Mouse (Mus musculus) neural tube, embryonic 10.5 days (tissue): ENCODE measurements around the gene Pds5b.
"Not testable (repeated sequence)": the region's sequence is repeated elsewhere in the genome, so short reads cannot be mapped to it uniquely, and the experiment has no call there.

Experiments
- DNase-seq: peaks from one replicate; pipeline ENCODE4 v3.0.0-alpha.2; 2017; ENCODE audit warnings: low spot score; ENCODE audit errors: extremely low spot score

The Pds5b gene

GRCm38 (mm10) chr5:150673153-150673835 lies at the start of gene Pds5b:
TSS of gene Pds5b (plus strand) at chr5:150673739.
- DNase-seq, result peak; percentile 93

GRCm38 (mm10) chr5:150625528-150625927 lies 48.0 kb upstream of the Pds5b start:
- DNase-seq, result no peak

- DNase-seq, result no peak
These were observed 44.3 kb upstream of the Pds5b start for GRCm38 (mm10) chr5:150629272-150629671.

- DNase-seq, result no peak
These were observed 43.8 kb upstream of the Pds5b start for GRCm38 (mm10) chr5:150629692-150630091.

GRCm38 (mm10) chr5:150641440-150641839 lies 32.1 kb upstream of the Pds5b start:
- DNase-seq, result no peak

- DNase-seq, result not testable (repeated sequence)
These were observed 30.1 kb upstream of the Pds5b start for GRCm38 (mm10) chr5:150643390-150643789.

- DNase-seq, result no peak
These were observed 28.6 kb upstream of the Pds5b start for GRCm38 (mm10) chr5:150644926-150645325.

- DNase-seq, result no peak
These were observed 21.0 kb upstream of the Pds5b start for GRCm38 (mm10) chr5:150652578-150652977.

GRCm38 (mm10) chr5:150654548-150654947 lies 19.0 kb upstream of the Pds5b start:
- DNase-seq, result no peak

- DNase-seq, result not testable (repeated sequence)
These were observed 14.1 kb upstream of the Pds5b start for GRCm38 (mm10) chr5:150659425-150659824.

- not testable (repeated sequence) for DNase-seq
These were observed 13.2 kb upstream of the Pds5b start for GRCm38 (mm10) chr5:150660296-150660695.

- DNase-seq, result not testable (repeated sequence)
These were observed 9.6 kb upstream of the Pds5b start for GRCm38 (mm10) chr5:150663926-150664325.

- DNase-seq, result no peak
These were observed 8.8 kb upstream of the Pds5b start for GRCm38 (mm10) chr5:150664794-150665131.

- peak; percentile 87 for DNase-seq
These were observed 8.2 kb upstream of the Pds5b start for GRCm38 (mm10) chr5:150665132-150665954.

- not testable (repeated sequence) for DNase-seq
These were observed 7.3 kb upstream of the Pds5b start, which contains the start of gene N4bp2l2 for GRCm38 (mm10) chr5:150666133-150666739. TSS of gene N4bp2l2 (minus strand) at chr5:150666183.

GRCm38 (mm10) chr5:150668731-150669130 lies 4.8 kb upstream of the Pds5b start:
- no peak for DNase-seq

GRCm38 (mm10) chr5:150672343-150672742 lies 1.2 kb upstream of the Pds5b start:
- no peak for DNase-seq

- peak; percentile 74 for DNase-seq
These were observed 512 bp downstream of the Pds5b start for GRCm38 (mm10) chr5:150673880-150674621.

GRCm38 (mm10) chr5:150674866-150675265 lies 1.3 kb downstream of the Pds5b start:
- no peak for DNase-seq

GRCm38 (mm10) chr5:150682862-150683261 lies 9.3 kb downstream of the Pds5b start:
- DNase-seq, result not testable (repeated sequence)

- DNase-seq, result no peak
These were observed 17.1 kb downstream of the Pds5b start for GRCm38 (mm10) chr5:150690685-150691084.
